Mouse (Mus musculus) kidney, postnatal 4 days (tissue): ENCODE results near the gene L2hgdh.
"Not testable (repeated sequence)": the region's sequence is repeated elsewhere in the genome, so short reads cannot be mapped to it uniquely, and the experiment has no call there.

Experiments used
- DNase-seq, 2 experiments: peaks; one replicate each; pipeline ENCODE4 v3.0.0; 2021; ENCODE audit warnings: mixed read lengths in 2 of 2

Gene L2hgdh

DNA sequence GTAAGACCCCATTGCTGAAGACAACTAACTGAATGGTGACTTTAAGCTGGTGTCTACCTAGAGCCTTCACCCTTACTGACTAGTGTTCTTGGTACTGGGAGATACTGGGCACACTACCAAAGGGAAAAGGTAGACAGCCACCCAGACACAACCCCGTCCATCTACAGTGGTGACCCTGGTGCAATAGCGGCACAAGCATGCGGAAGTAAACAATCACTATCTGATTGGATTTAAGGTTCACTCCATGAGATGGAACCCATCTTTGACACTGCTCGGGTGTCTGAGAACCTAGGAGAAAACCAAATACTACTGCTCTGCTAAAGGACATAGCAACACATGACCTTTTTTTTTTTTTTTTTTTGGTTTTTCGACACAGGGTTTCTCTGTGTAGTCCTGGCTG is 63.0 kb downstream of the L2hgdh start:
- no peak for DNase-seq

- not testable (repeated sequence) for DNase-seq
Observed at GRCm38 (mm10) chr12:69653973-69654372, 70.7 kb downstream of the L2hgdh start.

DNA sequence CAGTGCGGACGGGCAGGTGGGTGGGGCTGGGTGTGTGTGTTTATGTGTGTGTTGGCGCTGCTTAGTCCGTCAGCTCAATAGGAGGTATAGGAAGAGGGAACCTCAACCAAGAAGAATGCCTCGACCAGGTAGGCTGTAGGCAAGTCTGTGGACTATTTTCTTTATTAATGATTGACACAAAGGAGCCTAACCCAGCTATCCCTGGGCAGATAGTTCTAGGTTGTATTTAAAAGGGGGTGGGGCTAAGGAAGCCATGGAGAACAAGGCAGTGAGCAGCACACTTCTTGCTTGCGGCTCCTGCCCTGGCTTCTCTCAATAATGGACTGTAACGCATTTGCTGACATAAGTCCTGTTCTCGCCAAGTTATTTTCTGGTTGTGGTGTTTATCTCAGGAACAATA is 75.2 kb downstream of the L2hgdh start:
- DNase-seq, result peak in 1 of 2 experiments; percentile 10

- no peak for DNase-seq
Observed at GRCm38 (mm10) chr12:69645821-69646616, 78.7 kb downstream of the L2hgdh start.

- peak in 1 of 2 experiments; percentile 14 for DNase-seq
Observed at GRCm38 (mm10) chr12:69644877-69645276, 79.8 kb downstream of the L2hgdh start.

- DNase-seq, result no peak
Observed at GRCm38 (mm10) chr12:69642877-69643276, 81.8 kb downstream of the L2hgdh start.
